Mouse (Mus musculus): Measurements from ENCODE around the gene Vamp8.

DNA sequence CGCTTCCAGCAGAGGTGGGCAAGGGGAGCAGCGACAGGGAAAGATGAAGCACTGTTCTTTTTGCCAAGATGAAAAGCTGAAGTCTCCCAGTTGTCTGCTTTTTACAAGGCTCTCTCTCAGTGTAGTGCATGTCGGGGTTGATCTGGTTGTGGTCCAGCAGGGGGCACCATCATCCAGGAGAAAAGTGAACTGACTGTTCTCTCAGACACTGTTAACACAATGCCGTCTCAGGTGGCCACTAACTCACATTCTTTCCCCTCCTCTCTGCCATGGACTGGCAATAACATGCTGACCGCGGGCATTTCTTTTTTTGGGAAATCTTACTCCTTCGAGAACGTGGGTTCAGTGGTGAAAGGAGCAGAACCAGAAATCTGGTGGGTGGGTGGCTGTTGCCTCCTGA lies 37.5 kb upstream of the Vamp8 start:
- TF ChIP-seq POLR2A (IDR thresholded peaks at IDR 0.05; ENCODE audit: low read depth, low read length) (no peak), CTCF (IDR thresholded peaks at IDR 0.05; ENCODE audit: borderline replicate concordance, insufficient read depth, low read length) (peak; percentile 63; the same call in 1 of the 2 replicates)
